Mouse (Mus musculus) kidney, adult 2 months (tissue): ENCODE data around the gene Egfl8.

Experiments
- CTCF ChIP-seq: fragments of 200-500 bp; conservative IDR thresholded peaks from 2 replicates; pipeline ENCODE4 v1.5.1; 2011; ENCODE audit warnings: low read depth, mild to moderate bottlenecking, control low read depth, low read length, moderate library complexity, mixed read lengths; ENCODE audit not compliant: insufficient read depth, insufficient read length
- POLR2A ChIP-seq: fragments of 200-500 bp; IDR thresholded peaks from one replicate; pipeline ENCODE4 v1.6.1; 2011; ENCODE audit warnings: low read depth, low read length, control low read depth

DNA sequence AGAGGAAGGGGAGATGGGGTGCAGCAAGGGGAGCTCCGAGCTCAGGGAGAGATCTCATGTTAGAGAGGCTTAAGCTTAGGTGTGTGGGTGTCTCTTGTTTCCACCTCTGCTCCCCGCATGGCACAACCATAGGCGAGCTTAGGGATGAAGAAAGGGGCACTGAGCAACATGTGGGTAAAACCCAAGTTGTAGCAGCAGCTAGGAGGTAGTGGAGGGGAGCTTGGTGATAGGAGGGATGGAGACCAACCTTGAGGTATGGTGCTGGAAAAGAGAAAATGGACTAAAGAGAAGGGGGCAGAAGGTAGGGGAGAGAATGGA lies 44.1 kb upstream of the Egfl8 start:
- TF ChIP-seq CTCF (no peak), POLR2A (no peak)
